Mouse (Mus musculus) ovary, postnatal 10 days (tissue): ENCODE measurements at regions not wholly inside any gene's neighbourhood (a gene's known extent, or its start where the extent isn't known, plus 50 kb on each side); places are given as distances from the start of the nearest gene placed in this dataset.

Source experiments
- DNase-seq: peaks from one replicate; pipeline ENCODE4 v3.0.0; 2022; ENCODE audit warnings: low spot score

GRCm38 (mm10) chr3:39575200-39575599 is 688.5 kb downstream of the Fat4 start:
- no peak for DNase-seq

- DNase-seq = no peak
Measured at GRCm38 (mm10) chr3:39591312-39591711, 704.6 kb downstream of the Fat4 start.

- DNase-seq = no peak
Measured at GRCm38 (mm10) chr3:39592349-39593117, 705.8 kb downstream of the Fat4 start.

GRCm38 (mm10) chr3:39609937-39610336 is 723.2 kb downstream of the Fat4 start:
- no peak for DNase-seq

- no peak for DNase-seq
Measured at GRCm38 (mm10) chr3:39612408-39612807, 725.7 kb downstream of the Fat4 start.

GRCm38 (mm10) chr3:39637924-39638323 is 751.2 kb downstream of the Fat4 start:
- DNase-seq = no peak

- DNase-seq = no peak
Measured at GRCm38 (mm10) chr3:39643194-39643593, 756.5 kb downstream of the Fat4 start.

GRCm38 (mm10) chr3:39666817-39667216 is 780.1 kb downstream of the Fat4 start:
- no peak for DNase-seq

- no peak for DNase-seq
Measured at GRCm38 (mm10) chr3:39669145-39669544, 782.4 kb downstream of the Fat4 start.

GRCm38 (mm10) chr3:39673997-39674396 is 787.3 kb downstream of the Fat4 start:
- DNase-seq = no peak

GRCm38 (mm10) chr3:39674927-39675326 is 788.2 kb downstream of the Fat4 start:
- DNase-seq = no peak

GRCm38 (mm10) chr3:39705610-39706009 is 818.9 kb downstream of the Fat4 start:
- no peak for DNase-seq

- no peak for DNase-seq
Measured at GRCm38 (mm10) chr3:39712795-39713709, 818.0 kb upstream of the Intu start.

- DNase-seq = no peak
Measured at GRCm38 (mm10) chr3:39714056-39714592, 817.0 kb upstream of the Intu start.

GRCm38 (mm10) chr3:39718946-39719545 is 812.0 kb upstream of the Intu start:
- DNase-seq = no peak

GRCm38 (mm10) chr3:39725755-39726154 is 805.3 kb upstream of the Intu start:
- no peak for DNase-seq

GRCm38 (mm10) chr3:39736639-39737038 is 794.4 kb upstream of the Intu start:
- DNase-seq = no peak

- DNase-seq = no peak
Measured at GRCm38 (mm10) chr3:39745947-39746346, 785.1 kb upstream of the Intu start.

- no peak for DNase-seq
Measured at GRCm38 (mm10) chr3:39768981-39769568, 762.0 kb upstream of the Intu start.

- DNase-seq = no peak
Measured at GRCm38 (mm10) chr3:39776278-39777039, 754.6 kb upstream of the Intu start.

- no peak for DNase-seq
Measured at GRCm38 (mm10) chr3:39779690-39780218, 751.3 kb upstream of the Intu start.
